Mouse (Mus musculus) kidney, postnatal 25 days (tissue): ENCODE data around the gene Htr5b.

Experiments
- DNase-seq, 2 experiments: peaks; one replicate each; pipeline ENCODE4 v3.0.0; 2021; ENCODE audit warnings: mixed read lengths in 2 of 2

Htr5b gene

DNA sequence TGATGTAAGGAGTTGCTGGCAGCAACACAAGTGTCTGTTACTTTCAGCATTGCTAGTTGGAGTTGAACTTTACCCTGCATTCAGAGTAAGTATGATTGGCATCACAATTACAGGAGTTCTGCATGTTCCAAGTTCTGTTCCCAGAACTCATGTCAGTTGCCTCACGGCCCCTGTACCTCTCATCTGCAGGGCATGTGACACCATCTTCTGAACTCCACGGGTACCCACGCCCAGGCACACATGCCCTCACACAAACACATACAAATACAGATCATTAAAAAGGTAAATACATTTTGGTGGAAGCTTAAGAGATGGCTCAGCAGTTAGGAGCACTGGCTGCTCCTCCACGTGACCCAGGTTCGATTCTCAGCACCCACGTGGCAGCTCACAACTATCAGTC, 41.5 kb downstream of the Htr5b start:
- no peak for DNase-seq

DNA sequence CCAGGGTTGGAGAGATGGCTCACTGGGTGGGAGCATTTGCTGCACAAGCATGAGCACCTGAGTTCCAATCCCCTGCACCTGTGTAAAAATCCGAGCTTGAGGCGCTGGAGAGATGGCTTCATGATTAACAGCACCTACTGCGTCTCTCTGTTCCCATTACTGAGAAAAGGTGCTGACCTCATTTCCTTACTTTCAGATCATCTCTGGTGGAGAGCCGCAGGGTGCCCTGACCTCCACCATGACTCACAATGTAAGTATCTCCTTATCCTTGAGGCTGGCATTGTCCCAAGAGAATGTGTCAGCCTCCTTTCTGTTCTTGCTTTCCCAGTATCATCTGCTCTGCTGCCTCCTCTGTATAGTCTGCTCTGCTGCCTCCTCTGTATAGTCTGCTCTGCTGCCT, 45.2 kb downstream of the Htr5b start:
- no peak for DNase-seq

DNA sequence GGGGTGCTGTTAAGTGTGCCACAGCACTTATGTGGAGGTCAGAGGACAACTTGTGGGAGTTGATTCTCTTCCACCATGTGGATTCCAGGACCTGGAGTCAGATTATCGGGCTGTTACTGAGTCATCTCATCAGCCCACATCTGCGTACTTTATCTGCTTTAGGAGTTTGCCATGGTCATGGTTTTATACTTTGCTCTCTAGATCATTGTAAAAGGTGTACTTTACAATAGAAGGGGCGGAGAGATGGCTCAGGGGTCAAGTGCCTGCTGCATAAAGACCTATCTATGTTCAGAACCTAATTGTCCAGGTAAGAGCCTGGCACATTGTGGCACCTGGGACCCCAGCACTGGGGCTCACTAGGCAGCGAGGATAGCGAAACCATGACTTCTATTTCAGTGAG, 48.9 kb downstream of the Htr5b start:
- no peak for DNase-seq

DNA sequence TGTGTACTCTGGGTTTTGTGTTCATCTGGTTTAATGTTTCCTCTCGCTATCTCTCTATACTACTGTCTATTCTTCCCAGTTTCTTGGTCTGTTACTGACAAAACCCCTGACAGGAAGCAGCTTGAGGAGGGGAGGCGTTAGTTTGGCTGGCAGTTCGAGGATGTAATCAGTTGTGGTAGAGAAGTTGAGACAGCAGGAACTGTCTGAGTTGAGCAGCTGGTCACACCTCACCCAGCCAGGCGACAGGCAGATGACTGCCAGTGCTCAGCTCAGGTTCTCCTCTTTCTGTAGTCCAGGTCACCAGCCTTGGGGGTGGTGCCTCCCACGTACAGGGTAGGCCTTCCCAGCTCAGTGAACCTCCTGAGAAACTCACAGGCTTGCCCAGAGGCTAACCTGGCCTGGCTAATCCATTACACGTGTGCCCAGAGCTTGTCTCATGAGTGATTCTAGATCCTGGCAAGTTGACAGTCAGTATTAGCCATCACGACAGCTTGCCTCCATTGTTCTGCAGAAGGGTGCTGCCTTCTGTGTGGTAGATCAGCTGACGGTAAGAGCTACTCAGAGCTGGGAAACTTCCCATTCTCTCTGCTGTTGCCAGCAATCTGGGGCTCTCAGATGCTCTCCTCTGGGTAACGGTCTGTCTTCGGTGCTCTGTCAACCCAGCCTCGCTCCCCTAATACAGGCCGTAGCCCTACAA, 49.8 kb downstream of the Htr5b start:
- DNase-seq = no peak

DNA sequence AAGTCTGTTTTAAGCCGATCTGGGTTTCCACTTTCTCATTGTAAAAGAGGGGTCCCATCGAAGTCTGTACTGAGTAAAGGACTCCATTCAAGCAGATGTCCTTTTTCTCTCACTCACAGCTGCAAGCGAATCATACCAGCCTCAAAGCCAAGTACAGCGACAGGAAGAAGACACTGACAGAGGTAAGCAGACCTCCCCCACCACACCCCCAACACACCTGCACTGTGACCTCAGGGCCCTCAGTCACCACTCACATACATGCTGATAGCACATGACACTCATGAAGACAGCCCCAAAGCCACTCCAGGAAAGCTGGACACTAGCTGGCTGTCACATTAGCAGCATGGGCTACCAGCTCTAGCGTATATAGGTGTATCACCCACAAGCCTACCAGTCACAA, 50.5 kb downstream of the Htr5b start:
- DNase-seq = no peak

DNA sequence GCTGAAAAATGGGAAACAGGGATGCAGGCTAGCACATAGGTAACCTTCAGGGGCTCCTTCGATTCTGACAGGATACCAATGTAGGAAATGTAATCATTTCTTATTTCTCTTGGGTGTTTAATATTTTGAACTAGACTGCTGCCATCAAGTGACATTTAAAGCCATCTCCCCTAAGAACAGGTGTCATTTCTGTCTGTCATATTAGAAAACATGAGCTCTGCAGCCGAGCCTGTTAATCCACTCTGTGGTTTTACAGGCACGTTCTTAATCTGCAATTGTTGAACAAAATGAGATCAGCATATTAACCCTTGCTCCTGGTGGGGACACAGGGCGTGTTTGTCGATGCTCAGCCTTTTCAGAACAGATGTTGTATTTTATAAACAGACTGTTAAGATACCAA, 56.8 kb downstream of the Htr5b start:
- no peak for DNase-seq

DNA sequence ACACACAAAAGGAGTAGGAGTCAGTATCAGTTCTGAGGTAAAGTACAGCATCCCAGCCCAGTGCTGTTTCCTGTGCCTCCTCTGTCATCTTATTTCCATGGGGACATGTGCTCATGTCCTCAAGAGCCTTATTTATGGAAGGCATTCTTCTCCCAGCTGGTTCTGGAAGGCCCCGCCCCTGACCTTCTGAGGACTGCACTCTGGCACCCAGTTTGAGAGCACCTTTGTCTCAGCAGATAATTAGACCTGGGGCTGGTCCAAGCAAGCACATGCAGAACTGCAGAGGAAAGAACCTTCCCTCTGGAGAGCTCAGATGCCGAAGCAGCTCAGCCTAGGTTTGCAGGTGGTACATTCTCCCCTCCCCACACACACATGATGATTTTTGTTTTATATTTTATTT, 60.0 kb downstream of the Htr5b start:
- DNase-seq = peak; percentile 43 to 45

DNA sequence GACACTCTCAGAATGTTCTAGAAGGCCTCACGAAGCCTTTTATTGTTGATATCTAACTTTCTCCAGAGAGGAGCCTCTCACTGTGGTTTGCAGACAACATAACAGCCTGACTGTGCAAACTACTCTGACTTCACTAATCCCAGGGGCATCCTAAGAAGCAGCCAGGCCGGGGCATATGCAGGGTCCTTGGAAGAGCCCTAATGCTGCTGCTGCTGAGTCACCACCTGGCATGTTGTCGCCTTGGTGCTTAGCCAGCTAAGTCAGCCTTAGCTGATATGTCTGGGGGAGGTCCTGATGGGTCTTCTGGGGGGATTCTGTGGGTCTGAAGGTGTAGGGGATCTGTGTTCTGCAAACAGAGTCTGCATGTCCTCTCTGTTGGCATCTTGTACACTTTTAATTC, 62.0 kb downstream of the Htr5b start:
- DNase-seq = no peak

DNA sequence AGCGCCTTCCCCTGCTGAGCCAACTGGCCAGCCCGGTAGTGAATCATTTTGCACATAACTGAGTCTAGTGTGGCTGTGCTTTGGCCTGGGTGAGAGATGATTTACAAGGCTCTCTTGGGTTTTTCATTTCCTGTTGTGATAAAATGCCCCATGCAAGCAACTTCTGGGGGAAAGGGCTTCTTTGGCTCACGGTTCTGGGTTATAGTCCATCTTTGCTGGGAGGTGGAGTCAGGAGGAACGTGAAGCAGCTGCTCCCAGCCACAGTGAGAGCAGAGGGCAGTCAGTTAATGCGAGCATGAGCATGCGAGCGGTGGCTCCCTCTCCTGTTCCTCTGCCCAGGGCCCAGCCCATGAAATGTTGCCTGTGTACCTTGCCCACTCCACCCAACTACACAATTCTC, 64.5 kb downstream of the Htr5b start:
- DNase-seq = peak; percentile 71 to 89

DNA sequence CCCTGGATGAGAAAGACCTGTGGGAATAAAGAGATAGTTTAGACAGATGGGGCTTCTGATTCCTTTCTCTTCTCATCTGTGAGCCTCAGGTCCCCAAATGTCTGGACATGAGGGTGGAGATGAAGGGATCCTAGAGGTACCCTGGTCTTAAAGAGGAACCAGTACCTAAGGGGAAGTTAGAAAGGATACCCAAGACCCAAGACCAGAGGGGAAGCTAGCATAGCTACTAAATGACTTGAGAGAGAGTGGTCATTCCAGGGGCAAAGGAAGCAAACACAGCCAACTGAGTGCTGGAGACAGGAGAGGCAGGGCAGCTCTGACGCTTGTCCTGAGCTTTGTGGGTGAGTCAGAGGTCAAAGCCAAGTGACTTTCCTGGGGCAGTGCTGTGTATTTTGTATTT, 65.6 kb downstream of the Htr5b start:
- DNase-seq = no peak

DNA sequence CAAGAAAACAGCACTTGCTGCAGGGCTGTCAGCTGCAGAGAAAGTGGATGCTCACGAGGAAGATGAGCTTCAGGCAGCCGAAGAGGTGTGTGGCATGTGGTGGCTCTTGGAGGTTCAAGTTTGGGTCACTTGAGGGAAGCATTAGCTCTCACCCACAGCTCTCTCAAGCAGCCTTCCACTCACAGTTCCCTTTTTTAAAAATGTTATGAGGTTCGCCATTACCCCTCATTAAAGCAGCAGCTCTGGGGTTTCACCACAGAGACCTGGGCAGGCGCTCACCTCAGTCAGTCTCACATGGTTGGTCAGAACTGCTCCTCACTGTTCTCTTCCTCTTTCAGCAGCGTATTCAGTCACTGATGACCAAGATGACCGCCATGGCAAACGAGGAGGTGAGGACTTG, 66.4 kb downstream of the Htr5b start:
- no peak for DNase-seq

DNA sequence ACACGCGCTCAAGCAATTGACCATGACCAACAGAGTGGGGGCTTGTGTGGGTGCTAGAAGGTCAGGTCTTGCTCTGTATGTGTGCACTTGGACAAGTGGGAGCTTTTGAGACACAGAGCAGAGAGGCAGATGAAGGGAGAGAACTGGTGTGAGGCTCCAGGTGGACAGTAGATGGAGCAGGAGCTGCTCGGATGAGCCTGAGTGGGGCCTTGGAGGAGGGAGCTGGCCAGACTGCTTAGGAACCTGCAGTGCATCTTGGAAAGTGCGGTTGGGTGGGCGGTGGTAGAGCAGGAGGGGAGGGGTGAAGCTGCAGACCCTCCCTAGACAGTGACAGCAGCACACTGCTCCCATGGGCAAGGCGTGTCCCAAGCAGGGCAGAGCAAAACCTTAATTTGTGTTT, 68.2 kb downstream of the Htr5b start:
- peak in 1 of 2 experiments; percentile 48 for DNase-seq
